Mouse (Mus musculus) embryonic facial prominence, embryonic 11.5 days (tissue): ENCODE results near the gene Ceacam1. TPM values are rescaled to one million over a fixed set of nuclear protein-coding genes. Genes with fewer than 3 reads are reported as not detected.
"Not testable (repeated sequence)": the region's sequence is repeated elsewhere in the genome, so short reads cannot be mapped to it uniquely, and the experiment has no call there.

Experiments
- ATAC-seq: fragments of 200-750 bp; cut with Nextera tagmentation; replicated peaks from 2 replicates; pipeline ENCODE4 v1.8.0; 2017; ENCODE audit warnings: low read depth; ENCODE audit not compliant: insufficient number of reproducible peaks, low FRiP score, low TSS enrichment
- DNase-seq: peaks from one replicate; pipeline ENCODE4 v3.0.0-alpha.2; 2015; ENCODE audit warnings: low spot score
- H3K27ac ChIP-seq: fragments of 300-500 bp; sonication (generic); replicated peaks from 2 replicates; pipeline ENCODE4 v1.5.1; 2014; ENCODE audit warnings: mild to moderate bottlenecking, low read depth, low read length, control low read depth
- H3K27me3 ChIP-seq: fragments of 300-500 bp; sonication (generic); 2 replicates; pipeline ENCODE4 v1.6.1; 2014; ENCODE audit warnings: mild to moderate bottlenecking, low read length, moderate library complexity, mixed read lengths; ENCODE audit not compliant: control insufficient read depth, insufficient read depth
- H3K36me3 ChIP-seq: fragments of 300-500 bp; sonication (generic); replicated peaks from 2 replicates; pipeline ENCODE4 v1.6.1; 2014; ENCODE audit warnings: low read depth, mild to moderate bottlenecking, low read length, moderate library complexity, mixed read lengths; ENCODE audit not compliant: control insufficient read depth, insufficient read depth
- H3K4me1 ChIP-seq: fragments of 300-500 bp; sonication (generic); 2 replicates; pipeline ENCODE4 v1.6.1; 2014; ENCODE audit warnings: low read length, mixed read lengths; ENCODE audit not compliant: control insufficient read depth, insufficient read depth
- H3K4me2 ChIP-seq: fragments of 300-500 bp; sonication (generic); 2 replicates; pipeline ENCODE4 v1.6.1; 2014; ENCODE audit warnings: low read depth, mild to moderate bottlenecking, control low read depth, low read length, moderate library complexity
- H3K4me3 ChIP-seq: fragments of 300-500 bp; sonication (generic); 2 replicates; pipeline ENCODE4 v1.5.1; 2014; ENCODE audit warnings: low read depth, low read length, control low read depth
- H3K9ac ChIP-seq: fragments of 300-500 bp; sonication (generic); replicated peaks from 2 replicates; pipeline ENCODE4 v1.6.1; 2014; ENCODE audit warnings: mild to moderate bottlenecking, control low read depth, low read length
- H3K9me3 ChIP-seq: fragments of 300-500 bp; sonication (generic); replicated peaks from 2 replicates; pipeline ENCODE4 v1.6.1; 2016; ENCODE audit warnings: mild to moderate bottlenecking, low read length, inconsistent platforms, mixed read lengths; ENCODE audit not compliant: control insufficient read depth
- WGBS: fragments of 180-500 bp; shearing (Covaris S2); extraction: QIAGEN DNeasy Blood & Tissue Kit; methylation state at CpG from one replicate; pipeline ENCODE4 v1.1.7; 2014; 5-methylcytosine and 5-hydroxymethylcytosine counted together
- polyA plus RNA-seq: library from polyadenylated mRNA; unstranded; fragments of >200 nt; fragmentation: Nextera tagmentation; extraction: Ambion mirVana; gene quantifications from 2 replicates; pipeline ENCODE4 v1.2.1, GENCODE M21; 2014

Ceacam1 gene
- polyA plus RNA-seq, 1 experiment from 2014 or later, result 1.3 TPM

GRCm38 (mm10) chr7:25462033-25462337, 15.4 kb downstream of the Ceacam1 start:
- not testable (repeated sequence) for H3K4me1 ChIP-seq, H3K27ac ChIP-seq, H3K9ac ChIP-seq, H3K36me3 ChIP-seq, H3K4me3 ChIP-seq, DNase-seq, ATAC-seq, H3K4me2 ChIP-seq, H3K27me3 ChIP-seq, H3K9me3 ChIP-seq
- no CpG with 5 or more reads among the region's 1 CpGs for WGBS

GRCm38 (mm10) chr7:25461336-25462032, 15.9 kb downstream of the Ceacam1 start:
- ATAC-seq, H3K27me3 ChIP-seq, H3K4me2 ChIP-seq, H3K27ac ChIP-seq, H3K9me3 ChIP-seq, DNase-seq, H3K36me3 ChIP-seq, H3K4me1 ChIP-seq, H3K9ac ChIP-seq, H3K4me3 ChIP-seq: not testable (repeated sequence)
- 82% methylated on average over 4 of the region's 5 CpGs for WGBS

- Histone ChIP-seq H3K27ac (no peak overlapping the region), H3K4me1 (no peaks in the 10 kb centered on the region), H3K36me3 (no peaks in the 10 kb centered on the region), H3K9me3 (no peaks in the 10 kb centered on the region), H3K4me2 (no peak overlapping the region), H3K4me3 (no peak overlapping the region), H3K9ac (no peak overlapping the region), H3K27me3 (no peaks in the 10 kb centered on the region)
- no peak for DNase-seq
- ATAC-seq, result no peak
- WGBS, result 76% methylated on average over 3 of the region's 3 CpGs
These were observed 25.3 kb downstream of the Ceacam1 start for GRCm38 (mm10) chr7:25452103-25452502.

GRCm38 (mm10) chr7:25449913-25450890, 27.2 kb downstream of the Ceacam1 start:
- H3K27me3 ChIP-seq, result no peaks in the 10 kb centered on the region
- H3K4me1 ChIP-seq, result no peaks in the 10 kb centered on the region
- no peak overlapping the region for H3K9ac ChIP-seq
- no peaks in the 10 kb centered on the region for H3K9me3 ChIP-seq
- H3K36me3 ChIP-seq, result no peaks in the 10 kb centered on the region
- no peak overlapping the region for H3K27ac ChIP-seq
- ATAC-seq (no peak), DNase-seq (no peak)
- no peak overlapping the region for H3K4me2 ChIP-seq
- WGBS, result 61% methylated on average over 9 of the region's 9 CpGs
- no peak overlapping the region for H3K4me3 ChIP-seq

GRCm38 (mm10) chr7:25440816-25441153, 36.6 kb downstream of the Ceacam1 start:
- Histone ChIP-seq H3K9ac (no peak overlapping the region), H3K36me3 (no peaks in the 10 kb centered on the region), H3K4me3 (no peak overlapping the region), H3K27me3 (no peaks in the 10 kb centered on the region), H3K4me2 (no peak overlapping the region), H3K9me3 (no peaks in the 10 kb centered on the region), H3K4me1 (no peaks in the 10 kb centered on the region), H3K27ac (no peak overlapping the region)
- DNase-seq, result no peak
- 86% methylated on average over 6 of the region's 6 CpGs for WGBS
- no peak for ATAC-seq

- no peak for ATAC-seq
These were observed 37.2 kb downstream of the Ceacam1 start for GRCm38 (mm10) chr7:25439978-25440815.

GRCm38 (mm10) chr7:25439124-25439822, 38.1 kb downstream of the Ceacam1 start:
- Histone ChIP-seq H3K4me2 (no peak overlapping the region), H3K4me1 (no peaks in the 10 kb centered on the region), H3K27ac (no peak overlapping the region), H3K36me3 (no peaks in the 10 kb centered on the region), H3K4me3 (no peak overlapping the region), H3K9ac (no peak overlapping the region), H3K27me3 (no peaks in the 10 kb centered on the region), H3K9me3 (no peaks in the 10 kb centered on the region)
- WGBS, result 89% methylated on average over 8 of the region's 8 CpGs
- DNase-seq, result no peak
- no peak for ATAC-seq

More at GRCm38 (mm10) chr7:25439978-25440815, 37.2 kb downstream of the Ceacam1 start:
- Histone ChIP-seq H3K36me3 (no peaks in the 10 kb centered on the region), H3K9ac (no peak overlapping the region), H3K27ac (no peak overlapping the region), H3K9me3 (no peaks in the 10 kb centered on the region), H3K27me3 (no peaks in the 10 kb centered on the region), H3K4me3 (no peak overlapping the region), H3K4me2 (no peak overlapping the region), H3K4me1 (no peaks in the 10 kb centered on the region)
- no peak for DNase-seq
- 86% methylated on average over 9 of the region's 9 CpGs for WGBS
